Mouse (Mus musculus) intestine, embryonic 15.5 days (tissue): ENCODE measurements around the gene Nudt2. TPM values are rescaled to one million over a fixed set of nuclear protein-coding genes. Genes with fewer than 3 reads are reported as not detected.

Experiments
- ATAC-seq: fragments of 200-750 bp; cut with Nextera tagmentation; 2 replicates; pipeline ENCODE4 v1.8.0; 2017; ENCODE audit warnings: moderate TSS enrichment, moderate library complexity
- H3K27ac ChIP-seq: fragments of 300-500 bp; sonication (generic); 2 replicates; pipeline ENCODE4 v1.5.1; 2015; ENCODE audit warnings: mild to moderate bottlenecking, inconsistent platforms
- H3K27me3 ChIP-seq: fragments of 300-500 bp; sonication (generic); replicated peaks from 2 replicates; pipeline ENCODE4 v1.6.1; 2015; ENCODE audit warnings: inconsistent platforms
- H3K36me3 ChIP-seq: fragments of 300-500 bp; sonication (generic); 2 replicates; pipeline ENCODE4 v1.6.1; 2015; ENCODE audit warnings: inconsistent platforms
- H3K4me1 ChIP-seq: fragments of 300-500 bp; sonication (generic); replicated peaks from 2 replicates; pipeline ENCODE4 v1.6.1; 2015; ENCODE audit warnings: inconsistent platforms
- H3K4me2 ChIP-seq: fragments of 300-500 bp; sonication (generic); replicated peaks from 2 replicates; pipeline ENCODE4 v1.6.1; 2015; ENCODE audit warnings: mild to moderate bottlenecking, inconsistent platforms
- H3K4me3 ChIP-seq: fragments of 300-500 bp; sonication (generic); replicated peaks from 2 replicates; pipeline ENCODE4 v1.5.1; 2015; ENCODE audit warnings: inconsistent platforms
- H3K9ac ChIP-seq: fragments of 300-500 bp; sonication (generic); 2 replicates; pipeline ENCODE4 v1.6.1; 2015; ENCODE audit warnings: inconsistent platforms
- H3K9me3 ChIP-seq: fragments of 300-500 bp; sonication (generic); 2 replicates; pipeline ENCODE4 v1.6.1; 2016; ENCODE audit warnings: inconsistent platforms
- WGBS: fragments of 180-500 bp; shearing (Covaris S2); methylation state at CpG from one replicate; pipeline ENCODE4 v1.1.7; 2015; 5-methylcytosine and 5-hydroxymethylcytosine counted together
- polyA plus RNA-seq: library from polyadenylated mRNA; unstranded; fragments of >200 nt; fragmentation: Nextera tagmentation; extraction: Ambion mirVana; gene quantifications from 2 replicates; pipeline ENCODE4 v1.2.1, GENCODE M21; 2015

The Nudt2 gene
- polyA plus RNA-seq, 1 experiment from 2014 or later: 62.3 TPM

GRCm38 (mm10) chr4:41497046-41497445, 32.1 kb downstream of the Nudt2 start:
- Histone ChIP-seq H3K36me3 (no peaks in the 10 kb centered on the region), H3K4me2 (no peak overlapping the region), H3K4me1 (peaks cover 16% of the 10 kb centered on the region), H3K4me3 (no peak overlapping the region), H3K27ac (no peak overlapping the region), H3K9ac (no peak overlapping the region), H3K9me3 (no peaks in the 10 kb centered on the region), H3K27me3 (peaks cover 39% of the 10 kb centered on the region)
- no peak for ATAC-seq
- 72% methylated on average over 5 of the region's 5 CpGs for WGBS

DNA sequence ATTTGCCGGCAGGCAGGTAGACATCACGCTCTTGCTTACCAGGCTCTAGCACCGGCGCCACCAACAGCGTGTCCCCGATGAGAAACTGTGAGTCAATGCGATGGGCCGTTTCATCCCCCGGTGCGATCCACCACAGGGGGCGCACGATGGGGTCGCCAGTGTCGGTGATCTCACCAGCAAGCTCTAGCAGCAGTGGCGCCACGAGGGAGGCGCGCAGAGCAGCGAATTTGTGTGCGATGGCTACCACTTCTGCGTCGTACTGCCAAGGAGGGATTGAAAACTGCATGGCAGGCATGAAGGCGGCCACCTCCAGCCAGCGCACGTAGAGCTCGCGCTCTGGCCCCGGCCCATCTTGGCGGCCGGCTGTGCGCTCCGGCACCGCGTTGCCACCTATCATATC, 32.6 kb downstream of the Nudt2 start:
- H3K9ac ChIP-seq: no peak overlapping the region
- peak overlapping the region; percentile 28 for H3K4me3 ChIP-seq
- H3K4me2 ChIP-seq: peak overlapping the region; percentile 66
- H3K27ac ChIP-seq: no peak overlapping the region
- no peak for ATAC-seq
- WGBS: 16% methylated on average over 34 of the region's 34 CpGs
- H3K27me3 ChIP-seq: peaks cover 39% of the 10 kb centered on the region
- no peaks in the 10 kb centered on the region for H3K36me3 ChIP-seq
- peaks cover 19% of the 10 kb centered on the region for H3K4me1 ChIP-seq
- H3K9me3 ChIP-seq: no peaks in the 10 kb centered on the region

- H3K27ac ChIP-seq: no peak overlapping the region
- H3K9me3 ChIP-seq: no peaks in the 10 kb centered on the region
- no peak overlapping the region for H3K9ac ChIP-seq
- H3K4me1 ChIP-seq: peaks cover 25% of the 10 kb centered on the region
- no peaks in the 10 kb centered on the region for H3K36me3 ChIP-seq
- ATAC-seq: no peak
- H3K4me2 ChIP-seq: peak overlapping the region; percentile 66
- WGBS: 17% methylated on average over 72 of the region's 72 CpGs
- peak overlapping the region; percentile 28 for H3K4me3 ChIP-seq
- H3K27me3 ChIP-seq: peaks cover 39% of the 10 kb centered on the region
Measured at GRCm38 (mm10) chr4:41497995-41498845, 33.3 kb downstream of the Nudt2 start.

DNA sequence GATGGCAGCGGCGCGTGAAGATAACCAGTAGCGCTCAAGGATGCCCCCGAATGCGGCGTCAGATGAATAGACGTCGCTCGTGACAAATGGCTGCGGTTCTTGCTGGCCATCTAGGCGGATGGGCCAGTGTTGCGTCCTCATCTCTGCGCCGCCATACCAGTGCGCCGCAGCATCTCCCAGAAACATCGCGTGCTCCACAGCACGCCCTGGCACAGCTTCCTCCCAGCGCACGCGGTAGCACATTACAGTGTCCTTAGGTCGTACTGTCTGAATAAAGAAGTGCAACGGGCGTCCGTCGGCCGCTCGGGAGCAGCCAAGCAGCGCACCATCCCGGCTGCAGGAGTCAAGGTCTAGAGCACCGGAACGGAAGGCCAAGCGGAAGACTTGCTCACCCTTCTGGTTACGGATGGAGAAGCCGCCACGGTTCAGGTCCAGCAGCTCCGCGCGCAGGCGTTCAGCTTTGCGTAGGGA, 34.0 kb downstream of the Nudt2 start:
- Histone ChIP-seq H3K36me3 (no peaks in the 10 kb centered on the region), H3K27ac (no peak overlapping the region), H3K9me3 (no peaks in the 10 kb centered on the region), H3K4me1 (peaks cover 25% of the 10 kb centered on the region), H3K9ac (no peak overlapping the region), H3K4me3 (peak overlapping the region; percentile 24), H3K4me2 (peak overlapping the region; percentile 66), H3K27me3 (peaks cover 39% of the 10 kb centered on the region)
- ATAC-seq: no peak
- WGBS: 22% methylated on average over 43 of the region's 43 CpGs

GRCm38 (mm10) chr4:41499619-41500018, 34.7 kb downstream of the Nudt2 start:
- H3K4me1 ChIP-seq: peaks cover 25% of the 10 kb centered on the region
- H3K9me3 ChIP-seq: no peaks in the 10 kb centered on the region
- H3K4me2 ChIP-seq: no peak overlapping the region
- no peak overlapping the region for H3K27ac ChIP-seq
- no peak for ATAC-seq
- H3K9ac ChIP-seq: no peak overlapping the region
- no peaks in the 10 kb centered on the region for H3K36me3 ChIP-seq
- peaks cover 39% of the 10 kb centered on the region for H3K27me3 ChIP-seq
- no peak overlapping the region for H3K4me3 ChIP-seq
- WGBS: 74% methylated on average over 8 of the region's 8 CpGs

- H3K9ac ChIP-seq: no peak overlapping the region
- no peaks in the 10 kb centered on the region for H3K9me3 ChIP-seq
- H3K4me2 ChIP-seq: no peak overlapping the region
- 68% methylated on average over 4 of the region's 4 CpGs for WGBS
- peaks cover 25% of the 10 kb centered on the region for H3K4me1 ChIP-seq
- ATAC-seq: no peak
- H3K27ac ChIP-seq: no peak overlapping the region
- H3K4me3 ChIP-seq: no peak overlapping the region
- H3K27me3 ChIP-seq: peaks cover 39% of the 10 kb centered on the region
- H3K36me3 ChIP-seq: no peaks in the 10 kb centered on the region
Measured at GRCm38 (mm10) chr4:41500787-41501186, 35.8 kb downstream of the Nudt2 start.

DNA sequence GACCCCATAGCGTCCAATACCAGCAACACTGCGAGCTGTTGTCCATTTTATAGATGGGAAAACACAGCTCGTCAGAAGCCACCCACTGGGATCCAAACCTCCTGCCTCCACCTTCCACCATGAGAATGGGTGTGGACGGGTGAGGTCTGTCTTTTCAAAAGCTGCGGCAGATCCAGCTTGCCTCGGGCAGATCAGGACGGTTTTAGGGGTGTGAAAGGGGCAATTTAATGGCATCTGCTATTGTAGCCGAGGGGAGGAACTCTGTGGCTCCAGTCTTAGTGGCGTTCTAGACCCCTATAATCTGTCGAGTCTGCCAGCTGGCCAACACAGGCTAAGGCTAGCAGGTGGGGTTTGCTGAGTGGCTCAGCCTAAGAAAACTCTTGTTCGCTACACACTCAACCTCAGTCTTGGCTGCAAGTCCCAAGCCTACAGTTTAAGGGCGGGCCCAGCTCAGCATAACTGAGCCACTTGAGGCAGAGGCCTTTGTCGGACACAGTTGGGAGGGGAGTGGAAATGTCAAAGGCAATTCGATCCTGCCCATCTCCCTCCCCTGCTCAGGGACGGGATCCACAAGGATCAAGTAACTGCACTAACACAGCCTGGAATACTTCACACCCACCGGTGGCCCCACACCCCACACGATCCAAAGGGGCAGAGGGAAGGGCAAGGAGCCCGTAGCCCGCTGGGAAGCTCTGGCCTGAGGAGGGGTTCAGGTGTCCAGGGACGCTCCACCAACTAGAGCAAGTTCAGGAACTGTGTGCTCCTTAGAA, 37.4 kb downstream of the Nudt2 start:
- WGBS: 14% methylated on average over 20 of the region's 20 CpGs
- ATAC-seq: peak; percentile 48
- no peaks in the 10 kb centered on the region for H3K36me3 ChIP-seq
- no peaks in the 10 kb centered on the region for H3K9me3 ChIP-seq
- H3K27me3 ChIP-seq: peaks cover 32% of the 10 kb centered on the region
- peak overlapping the region; percentile 50 for H3K9ac ChIP-seq
- H3K27ac ChIP-seq: no peak overlapping the region
- H3K4me3 ChIP-seq: peak overlapping the region; percentile 48
- peak overlapping the region; percentile 82 for H3K4me2 ChIP-seq
- peaks cover 28% of the 10 kb centered on the region for H3K4me1 ChIP-seq

DNA sequence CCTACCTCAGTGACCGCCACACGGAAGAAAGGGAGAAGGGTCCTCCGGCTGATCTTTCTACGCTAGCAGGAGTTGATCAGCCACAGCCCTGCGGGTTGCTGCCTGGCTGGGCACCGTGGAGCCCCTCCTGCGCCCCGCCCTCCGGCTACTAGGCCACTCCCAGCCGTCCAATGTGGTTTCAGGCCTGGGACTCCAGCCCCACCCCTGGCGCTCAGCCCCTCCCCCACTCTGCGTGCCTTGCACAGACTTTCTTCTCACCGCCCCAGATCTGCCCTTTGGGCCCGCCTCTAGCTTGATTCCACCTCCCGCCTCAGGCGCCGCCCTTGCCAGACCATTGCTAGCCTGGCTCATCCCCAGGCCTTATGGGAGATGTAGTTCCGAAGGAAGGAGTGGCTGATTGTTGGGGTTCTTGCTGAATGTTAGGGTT, 38.0 kb downstream of the Nudt2 start, which contains the start of gene AI464131:
TSS of gene AI464131 (minus strand) at position 91 of the 427 bp plus-strand sequence.
- Histone ChIP-seq H3K4me2 (peak within 1 kb of the TSS; percentile 82), H3K9me3 (no peaks in the 10 kb centered on the region), H3K27me3 (peaks cover 25% of the 10 kb centered on the region), H3K9ac (peak within 1 kb of the TSS; percentile 50), H3K4me3 (peak within 1 kb of the TSS; percentile 48), H3K27ac (no peak within 1 kb of the TSS), H3K4me1 (peaks cover 25% of the 10 kb centered on the region), H3K36me3 (no peaks in the 10 kb centered on the region)
- ATAC-seq: peak; percentile 95
- under 1% methylated on average over 18 of the region's 18 CpGs for WGBS

- WGBS: 72% methylated on average over 5 of the region's 5 CpGs
Measured at GRCm38 (mm10) chr4:41504325-41504724, 39.4 kb downstream of the Nudt2 start.

GRCm38 (mm10) chr4:41505131-41505551, 40.2 kb downstream of the Nudt2 start:
- peaks cover 4% of the 10 kb centered on the region for H3K27me3 ChIP-seq
- no peak overlapping the region for H3K9ac ChIP-seq
- WGBS: 56% methylated on average over 11 of the region's 11 CpGs
- no peaks in the 10 kb centered on the region for H3K36me3 ChIP-seq
- no peaks in the 10 kb centered on the region for H3K9me3 ChIP-seq
- H3K4me1 ChIP-seq: peaks cover 15% of the 10 kb centered on the region
- H3K4me2 ChIP-seq: no peak overlapping the region
- ATAC-seq: no peak
- no peak overlapping the region for H3K4me3 ChIP-seq
- H3K27ac ChIP-seq: no peak overlapping the region

More at GRCm38 (mm10) chr4:41504325-41504724, 39.4 kb downstream of the Nudt2 start:
- Histone ChIP-seq H3K4me1 (peaks cover 15% of the 10 kb centered on the region), H3K27me3 (peaks cover 12% of the 10 kb centered on the region), H3K36me3 (no peaks in the 10 kb centered on the region), H3K4me2 (no peak overlapping the region), H3K9me3 (no peaks in the 10 kb centered on the region), H3K27ac (no peak overlapping the region), H3K4me3 (no peak overlapping the region), H3K9ac (no peak overlapping the region)
- ATAC-seq: no peak

DNA sequence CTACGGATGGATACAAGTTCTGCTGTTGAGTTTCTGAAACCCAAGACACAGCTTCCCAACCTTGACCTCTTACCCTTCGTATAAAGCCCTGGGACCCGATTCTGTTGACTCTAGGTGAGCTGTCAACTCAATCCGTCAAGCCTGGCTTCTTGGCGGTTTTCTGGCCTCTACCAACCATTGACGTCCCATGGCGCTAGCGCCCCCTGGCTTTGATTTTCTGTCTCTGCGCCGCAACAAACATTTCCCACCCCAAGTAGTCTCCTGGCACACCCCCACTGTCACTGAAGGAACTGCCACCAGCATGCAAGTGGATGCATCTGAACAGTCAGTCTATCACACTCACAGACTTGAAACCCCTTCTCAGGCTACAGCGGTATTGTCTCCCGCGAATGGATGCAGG, 41.2 kb downstream of the Nudt2 start:
- peaks cover 15% of the 10 kb centered on the region for H3K4me1 ChIP-seq
- no peaks in the 10 kb centered on the region for H3K9me3 ChIP-seq
- 15% methylated on average over 13 of the region's 13 CpGs for WGBS
- peak overlapping the region; percentile 51 for H3K4me3 ChIP-seq
- no peak overlapping the region for H3K27ac ChIP-seq
- H3K27me3 ChIP-seq: no peaks in the 10 kb centered on the region; the same call in 1 of the 2 replicates
- no peaks in the 10 kb centered on the region for H3K36me3 ChIP-seq
- ATAC-seq: no peak
- H3K9ac ChIP-seq: peak overlapping the region; percentile 56; the same call in 1 of the 2 replicates
- H3K4me2 ChIP-seq: peak overlapping the region; percentile 95

- Histone ChIP-seq H3K4me2 (peak overlapping the region; percentile 95), H3K9ac (peak overlapping the region; percentile 56), H3K27ac (no peak overlapping the region), H3K27me3 (no peaks in the 10 kb centered on the region; the same call in 1 of the 2 replicates), H3K4me3 (peak overlapping the region; percentile 51), H3K36me3 (no peaks in the 10 kb centered on the region), H3K4me1 (peaks cover 15% of the 10 kb centered on the region; the same call in 1 of the 2 replicates), H3K9me3 (no peaks in the 10 kb centered on the region)
- ATAC-seq: peak; percentile 71
- under 1% methylated on average over 29 of the region's 29 CpGs for WGBS
Measured at GRCm38 (mm10) chr4:41506906-41507305, 42.0 kb downstream of the Nudt2 start.
